Mouse (Mus musculus) bone marrow macrophage, adult 2 months (primary cell): Measurements from ENCODE around the gene Ppfibp2.

Source experiments
- CTCF ChIP-seq: IDR thresholded peaks from 2 replicates; pipeline ENCODE4 v1.5.1; 2012; ENCODE audit warnings: low read depth, mild to moderate bottlenecking, low read length, moderate library complexity
- POLR2A ChIP-seq: IDR thresholded peaks from 2 replicates; pipeline ENCODE4 v1.6.1; 2012; ENCODE audit warnings: mild to moderate bottlenecking, low read depth, low read length, borderline replicate concordance

DNA sequence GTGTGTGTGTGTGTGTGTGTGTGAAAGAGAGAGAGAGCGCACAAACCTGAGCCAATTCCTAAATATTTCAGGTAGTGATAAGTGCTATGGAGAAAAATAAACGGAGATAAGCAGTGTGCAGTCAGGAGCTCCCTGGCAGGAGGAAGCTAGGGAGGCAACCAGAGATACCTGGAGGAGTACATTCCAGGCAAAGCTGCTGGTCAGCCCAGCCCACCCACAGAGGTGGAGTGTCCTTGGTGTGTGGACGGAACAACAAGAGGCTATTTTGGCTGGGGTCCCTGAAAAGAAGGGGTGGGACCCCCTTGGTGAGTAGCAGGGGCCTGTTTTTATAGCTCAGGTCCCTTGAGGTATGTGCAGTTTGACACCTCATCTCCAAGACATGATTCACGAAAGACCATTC lies 88.2 kb downstream of the Ppfibp2 start:
- TF ChIP-seq CTCF: no peak
- TF ChIP-seq POLR2A: no peak
